Mouse (Mus musculus) brain, embryonic 14.5 days (tissue): ENCODE results near the gene Tollip. TPM values are rescaled to one million over a fixed set of nuclear protein-coding genes. Genes with fewer than 3 reads are reported as not detected.
"Not testable (repeated sequence)": the region's sequence is repeated elsewhere in the genome, so short reads cannot be mapped to it uniquely, and the experiment has no call there.

Source experiments
- DNase-seq: peaks from one replicate; pipeline ENCODE4 v3.0.0-alpha.2; 2011; ENCODE audit warnings: low read depth
- CTCF ChIP-seq: fragments of 200-500 bp; IDR thresholded peaks from 2 replicates; pipeline ENCODE4 v1.5.1; 2012; ENCODE audit warnings: inconsistent platforms, mild to moderate bottlenecking, moderate library complexity, borderline replicate concordance; ENCODE audit not compliant: insufficient read depth, insufficient read length; ENCODE audit errors: extremely low read depth
- POLR2A ChIP-seq: fragments of 200-500 bp; IDR thresholded peaks from 2 replicates; pipeline ENCODE4 v1.6.1; 2012; ENCODE audit warnings: mild to moderate bottlenecking, inconsistent platforms, borderline replicate concordance; ENCODE audit not compliant: poor library complexity, insufficient read depth, insufficient read length, severe bottlenecking; ENCODE audit errors: extremely low read depth
- polyA plus RNA-seq: library from polyadenylated mRNA; depleted of rRNA; stranded (reverse); fragments of >200 nt; gene quantifications from 2 replicates; pipeline ENCODE4 v1.2.3, GENCODE M21; 2012

Gene Tollip
- polyA plus RNA-seq, 1 experiment: 86.3 TPM

- no peak for TF ChIP-seq POLR2A
- TF ChIP-seq CTCF: peak; percentile 48; the same call in 1 of the 2 replicates
These were observed 32.1 kb upstream of the Tollip start for GRCm38 (mm10) chr7:141950104-141951013.

GRCm38 (mm10) chr7:141949799-141950103 is 31.4 kb upstream of the Tollip start:
- TF ChIP-seq CTCF: no peak
- no peak for TF ChIP-seq POLR2A
- no peak for DNase-seq

More at GRCm38 (mm10) chr7:141950104-141951013, 32.1 kb upstream of the Tollip start:
- peak; percentile 84 for DNase-seq

GRCm38 (mm10) chr7:141948906-141949798 is 30.8 kb upstream of the Tollip start, which contains the start of gene Brsk2:
Brsk2 (plus strand) TSS chr7:141949751.
- DNase-seq: peak; percentile 99
- TF ChIP-seq POLR2A: peak; percentile 53
- TF ChIP-seq CTCF: no peak

GRCm38 (mm10) chr7:141948045-141948444 is 29.7 kb upstream of the Tollip start:
- TF ChIP-seq CTCF (peak; percentile 49; the same call in 1 of the 2 replicates), POLR2A (no peak)
- no peak for DNase-seq

- no peak for DNase-seq
- TF ChIP-seq CTCF: no peak
- no peak for TF ChIP-seq POLR2A
These were observed 29.2 kb upstream of the Tollip start for GRCm38 (mm10) chr7:141947512-141947911.

- peak; percentile 92 for DNase-seq
- TF ChIP-seq POLR2A: no peak
- no peak; the same call in 1 of the 2 replicates for TF ChIP-seq CTCF
These were observed 27.6 kb upstream of the Tollip start for GRCm38 (mm10) chr7:141945927-141946326.

GRCm38 (mm10) chr7:141943444-141943843 is 25.1 kb upstream of the Tollip start:
- DNase-seq: peak; percentile 38
- no peak for TF ChIP-seq POLR2A
- no peak for TF ChIP-seq CTCF

GRCm38 (mm10) chr7:141934951-141935350 is 16.6 kb upstream of the Tollip start:
- TF ChIP-seq CTCF (no peak), POLR2A (no peak)
- no peak for DNase-seq

- TF ChIP-seq POLR2A (no peak), CTCF (no peak)
- DNase-seq: peak; percentile 87
These were observed 16.0 kb upstream of the Tollip start for GRCm38 (mm10) chr7:141934128-141934898.

GRCm38 (mm10) chr7:141928642-141929041 is 10.3 kb upstream of the Tollip start:
- no peak for TF ChIP-seq POLR2A
- TF ChIP-seq CTCF: no peak
- peak; percentile 18 for DNase-seq

GRCm38 (mm10) chr7:141924917-141925316 is 6.6 kb upstream of the Tollip start:
- TF ChIP-seq CTCF: peak; percentile 97
- TF ChIP-seq POLR2A: no peak
- peak; percentile 82 for DNase-seq

- not testable (repeated sequence) for DNase-seq
These were observed 5.8 kb upstream of the Tollip start for GRCm38 (mm10) chr7:141924121-141924520.
